Mouse (Mus musculus) forebrain, embryonic 14.5 days (tissue): ENCODE data around the gene Gucd1. TPM values are rescaled to one million over a fixed set of nuclear protein-coding genes. Genes with fewer than 3 reads are reported as not detected.
"Not testable (repeated sequence)": the region's sequence is repeated elsewhere in the genome, so short reads cannot be mapped to it uniquely, and the experiment has no call there.

Experiments used
- ATAC-seq: fragments of 200-750 bp; cut with Nextera tagmentation; 2 replicates; pipeline ENCODE4 v1.8.0; 2017; ENCODE audit warnings: mild to moderate bottlenecking, moderate library complexity
- DNase-seq: peaks from one replicate; pipeline ENCODE4 v3.0.0-alpha.2; 2015; ENCODE audit warnings: low spot score
- H3K27ac ChIP-seq: fragments of 300-500 bp; sonication (generic); 2 replicates; pipeline ENCODE4 v1.5.1; 2014; ENCODE audit warnings: low read depth, mild to moderate bottlenecking, control low read depth, low read length, moderate library complexity
- H3K27me3 ChIP-seq: fragments of 300-500 bp; sonication (generic); replicated peaks from 2 replicates; pipeline ENCODE4 v1.6.1; 2014; ENCODE audit warnings: low read length, control low read depth, mixed read lengths; ENCODE audit not compliant: control insufficient read depth, insufficient read depth
- H3K36me3 ChIP-seq: fragments of 300-500 bp; sonication (generic); 2 replicates; pipeline ENCODE4 v1.6.1; 2014; ENCODE audit warnings: low read length, control low read depth; ENCODE audit not compliant: control insufficient read depth, insufficient read depth
- H3K4me1 ChIP-seq: fragments of 300-500 bp; sonication (generic); 2 replicates; pipeline ENCODE4 v1.6.1; 2014; ENCODE audit warnings: antibody characterized with exemption, low read length, control low read depth; ENCODE audit not compliant: control insufficient read depth, insufficient read depth
- H3K4me2 ChIP-seq: fragments of 300-500 bp; sonication (generic); 2 replicates; pipeline ENCODE4 v1.6.1; 2014; ENCODE audit warnings: mild to moderate bottlenecking, control low read depth, low read length
- H3K4me3 ChIP-seq: fragments of 300-500 bp; sonication (generic); 2 replicates; pipeline ENCODE4 v1.5.1; 2014; ENCODE audit warnings: low read depth, low read length, control low read depth
- H3K9ac ChIP-seq: fragments of 300-500 bp; sonication (generic); 2 replicates; pipeline ENCODE4 v1.6.1; 2014; ENCODE audit warnings: mild to moderate bottlenecking, low read length, control low read depth, moderate library complexity
- H3K9me3 ChIP-seq: fragments of 300-500 bp; sonication (generic); replicated peaks from 2 replicates; pipeline ENCODE4 v1.6.1; 2016; ENCODE audit warnings: low read length, control low read depth, mixed read lengths; ENCODE audit not compliant: control insufficient read depth
- WGBS: fragments of 180-500 bp; shearing (Covaris S2); extraction: QIAGEN DNeasy Blood & Tissue Kit; methylation state at CpG from one replicate; pipeline ENCODE4 v1.1.7; 2014; 5-methylcytosine and 5-hydroxymethylcytosine counted together
- polyA plus RNA-seq: library from polyadenylated mRNA; unstranded; fragments of >200 nt; fragmentation: Nextera tagmentation; extraction: Ambion mirVana; gene quantifications from 2 replicates; pipeline ENCODE4 v1.2.1, GENCODE M21; 2014

Gucd1 gene
- polyA plus RNA-seq, 1 experiment from 2014 or later, result 29.5 TPM

- no peak overlapping the region for H3K4me3 ChIP-seq
- no peaks in the 10 kb centered on the region for H3K9me3 ChIP-seq
- ATAC-seq, result no peak
- no peak overlapping the region for H3K27ac ChIP-seq
- no peak for DNase-seq
- 96% methylated on average over 8 of the region's 8 CpGs for WGBS
- H3K9ac ChIP-seq, result no peak overlapping the region
- H3K4me2 ChIP-seq, result no peak overlapping the region
- no peaks in the 10 kb centered on the region for H3K27me3 ChIP-seq
- peaks cover 5% of the 10 kb centered on the region for H3K4me1 ChIP-seq
- H3K36me3 ChIP-seq, result no peaks in the 10 kb centered on the region
Observed at GRCm38 (mm10) chr10:75417363-75418042, 100.3 kb downstream of the Gucd1 start.

GRCm38 (mm10) chr10:75414925-75415324, 102.8 kb downstream of the Gucd1 start:
- Histone ChIP-seq H3K9ac (no peak overlapping the region), H3K9me3 (no peaks in the 10 kb centered on the region), H3K4me2 (no peak overlapping the region), H3K27ac (no peak overlapping the region), H3K27me3 (no peaks in the 10 kb centered on the region), H3K4me1 (peaks cover 13% of the 10 kb centered on the region), H3K4me3 (no peak overlapping the region), H3K36me3 (no peaks in the 10 kb centered on the region)
- ATAC-seq (no peak), DNase-seq (no peak)
- WGBS, result 89% methylated on average over 7 of the region's 7 CpGs

GRCm38 (mm10) chr10:75412114-75413103, 105.4 kb downstream of the Gucd1 start:
- peak; percentile 37; the same call in 1 of the 2 replicates for ATAC-seq
- Histone ChIP-seq H3K9ac (no peak overlapping the region), H3K9me3 (no peaks in the 10 kb centered on the region), H3K4me2 (peak overlapping the region; percentile 30), H3K27ac (no peak overlapping the region), H3K36me3 (no peaks in the 10 kb centered on the region), H3K27me3 (no peaks in the 10 kb centered on the region), H3K4me1 (peaks cover 13% of the 10 kb centered on the region), H3K4me3 (no peak overlapping the region)
- DNase-seq, result no peak
- 45% methylated on average over 27 of the region's 27 CpGs for WGBS

GRCm38 (mm10) chr10:75411343-75412113, 106.2 kb downstream of the Gucd1 start:
- H3K27ac ChIP-seq, result 0 out of 2 replicates have a peak overlapping the region, but pooled peaks have one; percentile 14
- not testable (repeated sequence) for H3K4me3 ChIP-seq, H3K9me3 ChIP-seq, H3K27me3 ChIP-seq, H3K9ac ChIP-seq, H3K4me2 ChIP-seq, H3K36me3 ChIP-seq
- WGBS, result 28% methylated on average over 9 of the region's 10 CpGs
- DNase-seq, result peak; percentile 13
- H3K4me1 ChIP-seq, result peaks cover 13% of the 10 kb centered on the region
- peak; percentile 65 for ATAC-seq

GRCm38 (mm10) chr10:75407741-75408140, 110.0 kb downstream of the Gucd1 start:
- Histone ChIP-seq H3K4me3 (no peak overlapping the region), H3K4me1 (peaks cover 10% of the 10 kb centered on the region), H3K9me3 (no peaks in the 10 kb centered on the region), H3K27me3 (no peaks in the 10 kb centered on the region), H3K27ac (no peak overlapping the region), H3K9ac (no peak overlapping the region), H3K4me2 (no peak overlapping the region), H3K36me3 (no peaks in the 10 kb centered on the region)
- ATAC-seq, result no peak
- WGBS, result 93% methylated on average over 4 of the region's 4 CpGs
- DNase-seq, result no peak

GRCm38 (mm10) chr10:75406755-75407154, 111.0 kb downstream of the Gucd1 start:
- WGBS, result 47% methylated on average over 13 of the region's 13 CpGs
- H3K9ac ChIP-seq, result no peak overlapping the region
- H3K27me3 ChIP-seq, result no peaks in the 10 kb centered on the region
- ATAC-seq (no peak), DNase-seq (peak; percentile 18)
- H3K4me2 ChIP-seq, result no peak overlapping the region
- H3K27ac ChIP-seq, result no peak overlapping the region
- 0 out of 2 replicates have a peak, but pooled peaks cover 3% of the 10 kb centered on the region for H3K4me1 ChIP-seq
- H3K4me3 ChIP-seq, result no peak overlapping the region
- H3K9me3 ChIP-seq, result no peaks in the 10 kb centered on the region
- H3K36me3 ChIP-seq, result no peaks in the 10 kb centered on the region

GRCm38 (mm10) chr10:75405916-75406315, 111.9 kb downstream of the Gucd1 start:
- Histone ChIP-seq H3K27me3 (no peaks in the 10 kb centered on the region), H3K36me3 (no peaks in the 10 kb centered on the region), H3K9ac (no peak overlapping the region), H3K4me2 (no peak overlapping the region), H3K4me3 (no peak overlapping the region), H3K9me3 (no peaks in the 10 kb centered on the region), H3K4me1 (no peaks in the 10 kb centered on the region), H3K27ac (no peak overlapping the region)
- DNase-seq (no peak), ATAC-seq (no peak)
- WGBS, result 88% methylated on average over 8 of the region's 8 CpGs

- Histone ChIP-seq H3K4me2 (no peak within 1 kb of the TSS), H3K9me3 (no peaks in the 10 kb centered on the region), H3K9ac (no peak within 1 kb of the TSS), H3K4me3 (no peak within 1 kb of the TSS), H3K27ac (no peak within 1 kb of the TSS), H3K27me3 (no peaks in the 10 kb centered on the region), H3K4me1 (no peaks in the 10 kb centered on the region), H3K36me3 (no peaks in the 10 kb centered on the region)
- DNase-seq (no peak), ATAC-seq (no peak)
- 86% methylated on average over 4 of the region's 4 CpGs for WGBS
Observed at GRCm38 (mm10) chr10:75400958-75401357, 116.8 kb downstream of the Gucd1 start, which contains the start of gene Upb1. Upb1 (plus strand) TSS chr10:75401115.
